Mouse (Mus musculus) mesoderm, embryonic 11.5 days (tissue): ENCODE results near the gene Calu.
"Not testable (repeated sequence)": the region's sequence is repeated elsewhere in the genome, so short reads cannot be mapped to it uniquely, and the experiment has no call there.

Experiments
- DNase-seq: peaks from one replicate; pipeline ENCODE4 v3.0.0-alpha.2; 2012; ENCODE audit warnings: low read depth, low spot score

Gene Calu

GRCm38 (mm10) chr6:29362246-29363128, 14.6 kb downstream of the Calu start:
- DNase-seq: no peak

GRCm38 (mm10) chr6:29363129-29363515, 15.3 kb downstream of the Calu start:
- no peak for DNase-seq

- DNase-seq: no peak
These were observed 17.4 kb downstream of the Calu start for GRCm38 (mm10) chr6:29365277-29365676.

GRCm38 (mm10) chr6:29377386-29377785, 29.5 kb downstream of the Calu start:
- no peak for DNase-seq

- no peak for DNase-seq
These were observed 30.8 kb downstream of the Calu start for GRCm38 (mm10) chr6:29378678-29379077.

GRCm38 (mm10) chr6:29379954-29380353, 32.1 kb downstream of the Calu start:
- no peak for DNase-seq

GRCm38 (mm10) chr6:29382442-29382841, 34.6 kb downstream of the Calu start:
- DNase-seq: no peak

GRCm38 (mm10) chr6:29388052-29388518, 40.2 kb downstream of the Calu start, which contains the start of gene Opn1sw:
Gene Opn1sw, minus strand, starts transcription at chr6:29388468.
- peak; percentile 59 for DNase-seq

- DNase-seq: peak; percentile 56
These were observed 40.8 kb downstream of the Calu start for GRCm38 (mm10) chr6:29388606-29389080.

GRCm38 (mm10) chr6:29389425-29389824, 41.6 kb downstream of the Calu start:
- no peak for DNase-seq

- DNase-seq: not testable (repeated sequence)
These were observed 42.6 kb downstream of the Calu start for GRCm38 (mm10) chr6:29390500-29390899.

GRCm38 (mm10) chr6:29391241-29391640, 43.4 kb downstream of the Calu start:
- not testable (repeated sequence) for DNase-seq

GRCm38 (mm10) chr6:29391802-29392201, 43.9 kb downstream of the Calu start:
- no peak for DNase-seq

GRCm38 (mm10) chr6:29394286-29394685, 46.4 kb downstream of the Calu start:
- DNase-seq: no peak

- DNase-seq: peak; percentile 67
These were observed 48.2 kb downstream of the Calu start, which contains the start of gene Ccdc136 for GRCm38 (mm10) chr6:29395910-29396713. Gene Ccdc136, plus strand, starts transcription at chr6:29396309.

- no peak for DNase-seq
These were observed 49.1 kb downstream of the Calu start for GRCm38 (mm10) chr6:29396714-29397540.

GRCm38 (mm10) chr6:29397575-29397974, 49.7 kb downstream of the Calu start:
- no peak for DNase-seq

GRCm38 (mm10) chr6:29399851-29400250, 52.0 kb downstream of the Calu start:
- no peak for DNase-seq

- DNase-seq: no peak
These were observed 54.9 kb downstream of the Calu start for GRCm38 (mm10) chr6:29402693-29403342.

- DNase-seq: no peak
These were observed 58.5 kb downstream of the Calu start for GRCm38 (mm10) chr6:29406412-29406811.

GRCm38 (mm10) chr6:29415446-29415845, 67.6 kb downstream of the Calu start:
- no peak for DNase-seq
